Mouse (Mus musculus): ENCODE measurements around the gene Cnn1. TPM values are rescaled to one million over a fixed set of nuclear protein-coding genes. Genes with fewer than 3 reads are reported as not detected.
A peak's percentile ranks its signal among the peaks of the same experiment; 100 is the strongest.

The Cnn1 gene
- total and polyA plus RNA-seq, 3 experiments, result 8.4 to 26.5 (median 8.6) TPM

- Histone ChIP-seq H3K27ac (peak overlapping the region; percentile 92), H3K79me2 (replicated peaks; ENCODE audit: control insufficient read depth, insufficient read depth, low read length) (no peaks in the 10 kb centered on the region), H3K4me3 (peak overlapping the region; percentile 71), H3K36me3 (ENCODE audit: control insufficient read depth, insufficient read depth, low read length) (no peaks in the 10 kb centered on the region), H3K4me1 (ENCODE audit: control insufficient read depth, insufficient read depth, low read length) (peaks cover 1% of the 10 kb centered on the region; the same call in 1 of the 2 replicates), H3K9ac (ENCODE audit: low read depth, low read length) (peak overlapping the region; percentile 89), H3K27me3 (ENCODE audit: control insufficient read depth, insufficient read depth, low read length) (no peaks in the 10 kb centered on the region)
- TF ChIP-seq POLR2A (IDR thresholded peaks at IDR 0.05; ENCODE audit: insufficient read depth, low read depth, low read length), result no peak
- TF ChIP-seq EP300 (IDR thresholded peaks at IDR 0.05; ENCODE audit: insufficient read depth, low read depth, low read length), result no peak
- TF ChIP-seq CTCF (IDR thresholded peaks at IDR 0.05), result no peak
- intact Hi-C loops (cut with DNase I), result loop anchor here (2.0 kb wide), 1 partner anchor 14 kb away; the partner anchor contains the start of genes Gm49318 and Zfp653
- no peak for DNase-seq
- 26% methylated on average over 4 of the region's 4 CpGs for WGBS
These were observed 14.4 kb upstream of the Cnn1 start for GRCm38 (mm10) chr9:22084667-22085021.

DNA sequence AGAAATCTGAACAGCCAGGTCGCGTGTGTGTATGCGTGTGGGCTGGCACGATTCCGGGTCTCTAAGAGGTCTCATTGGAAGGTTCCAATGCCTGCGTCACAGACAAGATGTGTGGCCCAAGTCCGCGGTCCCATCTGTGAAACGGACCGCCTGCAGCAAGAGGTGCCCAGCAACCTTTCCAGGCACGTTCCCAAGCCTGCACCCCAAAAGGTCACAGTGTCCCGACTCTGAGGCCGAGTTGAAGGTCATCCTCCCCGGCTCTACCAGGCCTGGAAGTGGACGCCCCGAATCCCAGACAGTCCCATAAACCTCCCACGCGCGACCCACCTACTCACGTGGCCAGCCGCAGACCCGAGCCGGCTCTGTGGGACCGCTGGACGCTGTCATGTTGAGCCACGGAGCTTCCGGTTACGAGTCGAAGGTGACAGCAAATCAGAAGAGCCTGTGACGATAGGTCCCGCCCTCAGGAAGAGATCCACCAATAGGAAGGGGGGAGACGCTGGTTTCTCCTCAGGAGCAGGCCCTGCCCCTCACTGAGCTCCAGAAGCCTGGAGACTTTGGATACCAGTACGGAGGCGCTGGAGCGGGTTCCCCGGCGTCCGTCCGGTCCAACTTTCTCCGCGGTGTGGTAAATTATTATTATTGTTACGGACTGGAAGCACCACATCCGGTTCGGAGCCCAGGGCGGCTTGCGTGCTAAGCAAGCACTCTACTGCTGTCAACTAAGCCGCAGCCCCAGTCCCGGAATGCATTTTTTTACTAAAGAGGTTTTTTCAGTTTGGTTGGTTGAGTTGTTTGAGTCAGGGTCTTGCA is 13.8 kb upstream of the Cnn1 start, which contains the start of gene Ecsit:
Gene Ecsit (minus strand): TSS at position 417 of the 813 bp plus-strand sequence.
- peak within 1 kb of the TSS; percentile 71 for H3K4me3 ChIP-seq
- DNase-seq, result peak; percentile 91 to 95
- peak within 1 kb of the TSS; percentile 89 for H3K9ac ChIP-seq (ENCODE audit: low read depth, low read length)
- WGBS, result under 1% methylated on average over 48 of the region's 48 CpGs
- TF ChIP-seq EP300 (IDR thresholded peaks at IDR 0.05; ENCODE audit: insufficient read depth, low read depth, low read length) (peak; percentile 43; the same call in 1 of the 2 replicates), CTCF (IDR thresholded peaks at IDR 0.05) (no peak), POLR2A (IDR thresholded peaks at IDR 0.05; ENCODE audit: insufficient read depth, low read depth, low read length) (peak; percentile 96)
- H3K36me3 ChIP-seq (ENCODE audit: control insufficient read depth, insufficient read depth, low read length), result no peaks in the 10 kb centered on the region
- H3K79me2 ChIP-seq (replicated peaks; ENCODE audit: control insufficient read depth, insufficient read depth, low read length), result no peaks in the 10 kb centered on the region
- peak within 1 kb of the TSS; percentile 92 for H3K27ac ChIP-seq
- intact Hi-C loops (cut with DNase I), result loop anchor here (2.0 kb wide), 1 partner anchor 14 kb away; the partner anchor contains the start of genes Gm49318 and Zfp653
- H3K27me3 ChIP-seq (ENCODE audit: control insufficient read depth, insufficient read depth, low read length), result no peaks in the 10 kb centered on the region
- H3K4me1 ChIP-seq (ENCODE audit: control insufficient read depth, insufficient read depth, low read length), result peaks cover 1% of the 10 kb centered on the region; the same call in 1 of the 2 replicates

GRCm38 (mm10) chr9:22086012-22086411 is 13.0 kb upstream of the Cnn1 start:
- Histone ChIP-seq H3K27me3 (ENCODE audit: control insufficient read depth, insufficient read depth, low read length) (no peaks in the 10 kb centered on the region), H3K4me1 (ENCODE audit: control insufficient read depth, insufficient read depth, low read length) (peaks cover 1% of the 10 kb centered on the region; the same call in 1 of the 2 replicates), H3K36me3 (ENCODE audit: control insufficient read depth, insufficient read depth, low read length) (no peaks in the 10 kb centered on the region), H3K79me2 (replicated peaks; ENCODE audit: control insufficient read depth, insufficient read depth, low read length) (no peaks in the 10 kb centered on the region), H3K4me3 (peak overlapping the region; percentile 71), H3K27ac (peak overlapping the region; percentile 92), H3K9ac (ENCODE audit: low read depth, low read length) (peak overlapping the region; percentile 78)
- 71% methylated on average over 6 of the region's 6 CpGs for WGBS
- intact Hi-C loops (cut with DNase I), result no loop called here
- no peak for TF ChIP-seq POLR2A (IDR thresholded peaks at IDR 0.05; ENCODE audit: insufficient read depth, low read depth, low read length)
- TF ChIP-seq EP300 (IDR thresholded peaks at IDR 0.05; ENCODE audit: insufficient read depth, low read depth, low read length), result no peak
- no peak for DNase-seq

GRCm38 (mm10) chr9:22087034-22087618 is 11.9 kb upstream of the Cnn1 start:
- H3K36me3 ChIP-seq (ENCODE audit: control insufficient read depth, insufficient read depth, low read length), result no peaks in the 10 kb centered on the region
- intact Hi-C loops (cut with DNase I), result no loop called here
- H3K4me3 ChIP-seq, result no peak overlapping the region
- H3K9ac ChIP-seq (ENCODE audit: low read depth, low read length), result no peak overlapping the region
- 87% methylated on average over 2 of the region's 2 CpGs for WGBS
- no peak for TF ChIP-seq POLR2A (IDR thresholded peaks at IDR 0.05; ENCODE audit: insufficient read depth, low read depth, low read length)
- peak; percentile 43 for TF ChIP-seq CTCF (IDR thresholded peaks at IDR 0.05)
- no peak for TF ChIP-seq EP300 (IDR thresholded peaks at IDR 0.05; ENCODE audit: insufficient read depth, low read depth, low read length)
- no peaks in the 10 kb centered on the region for H3K79me2 ChIP-seq (replicated peaks; ENCODE audit: control insufficient read depth, insufficient read depth, low read length)
- no peak for DNase-seq
- H3K27me3 ChIP-seq (ENCODE audit: control insufficient read depth, insufficient read depth, low read length), result no peaks in the 10 kb centered on the region
- no peak overlapping the region for H3K27ac ChIP-seq
- H3K4me1 ChIP-seq (ENCODE audit: control insufficient read depth, insufficient read depth, low read length), result peaks cover 1% of the 10 kb centered on the region; the same call in 1 of the 2 replicates

DNA sequence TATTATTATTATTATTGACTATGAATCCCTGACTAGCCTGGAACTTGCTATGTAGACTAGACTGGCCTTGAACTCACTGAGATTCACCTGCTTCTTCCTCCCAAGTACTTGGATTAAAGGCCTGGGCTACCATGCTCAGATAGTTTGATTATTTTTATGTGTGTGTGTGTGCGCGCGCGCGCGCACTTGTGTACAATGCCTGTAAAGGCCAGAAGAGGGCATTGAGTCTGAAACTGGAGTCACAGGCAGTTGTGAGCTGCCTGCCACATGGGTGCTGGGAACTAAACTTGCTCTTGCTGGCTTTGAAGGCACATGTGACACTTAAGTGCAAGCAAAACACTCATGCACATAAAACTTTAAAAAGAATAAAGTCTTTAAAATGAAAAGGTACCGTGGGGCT is 9.7 kb upstream of the Cnn1 start:
- WGBS, result 98% methylated on average over 7 of the region's 7 CpGs
- H3K9ac ChIP-seq (ENCODE audit: low read depth, low read length), result no peak overlapping the region
- H3K27me3 ChIP-seq (ENCODE audit: control insufficient read depth, insufficient read depth, low read length), result no peaks in the 10 kb centered on the region
- TF ChIP-seq CTCF (IDR thresholded peaks at IDR 0.05), result no peak
- no peak for TF ChIP-seq EP300 (IDR thresholded peaks at IDR 0.05; ENCODE audit: insufficient read depth, low read depth, low read length)
- TF ChIP-seq POLR2A (IDR thresholded peaks at IDR 0.05; ENCODE audit: insufficient read depth, low read depth, low read length), result no peak
- H3K79me2 ChIP-seq (replicated peaks; ENCODE audit: control insufficient read depth, insufficient read depth, low read length), result no peaks in the 10 kb centered on the region
- H3K4me1 ChIP-seq (ENCODE audit: control insufficient read depth, insufficient read depth, low read length), result peaks cover 1% of the 10 kb centered on the region; the same call in 1 of the 2 replicates
- no peak overlapping the region for H3K27ac ChIP-seq
- intact Hi-C loops (cut with DNase I), result no loop called here
- no peak for DNase-seq
- no peaks in the 10 kb centered on the region for H3K36me3 ChIP-seq (ENCODE audit: control insufficient read depth, insufficient read depth, low read length)
- no peak overlapping the region for H3K4me3 ChIP-seq
